Mouse (Mus musculus) hindbrain, embryonic 16.5 days (tissue): ENCODE data around the gene Adh5. TPM values are rescaled to one million over a fixed set of nuclear protein-coding genes. Genes with fewer than 3 reads are reported as not detected.

ENCODE experiments used
- ATAC-seq: fragments of 200-750 bp; cut with Nextera tagmentation; 2 replicates; pipeline ENCODE4 v1.8.0; 2017; ENCODE audit warnings: moderate TSS enrichment, moderate library complexity
- H3K27ac ChIP-seq: fragments of 300-500 bp; sonication (generic); 2 replicates; pipeline ENCODE4 v1.5.1; 2014; ENCODE audit warnings: low read depth, mild to moderate bottlenecking, control low read depth, low read length, moderate library complexity
- H3K27me3 ChIP-seq: fragments of 300-500 bp; sonication (generic); replicated peaks from 2 replicates; pipeline ENCODE4 v1.6.1; 2014; ENCODE audit warnings: low read length; ENCODE audit not compliant: control insufficient read depth, insufficient read depth
- H3K36me3 ChIP-seq: fragments of 300-500 bp; sonication (generic); 2 replicates; pipeline ENCODE4 v1.6.1; 2014; ENCODE audit warnings: mild to moderate bottlenecking, low read length, moderate library complexity, mixed read lengths; ENCODE audit not compliant: control insufficient read depth, insufficient read depth
- H3K4me1 ChIP-seq: fragments of 300-500 bp; sonication (generic); 2 replicates; pipeline ENCODE4 v1.6.1; 2014; ENCODE audit warnings: low read depth, low read length; ENCODE audit not compliant: control insufficient read depth, insufficient read depth
- H3K4me2 ChIP-seq: fragments of 300-500 bp; sonication (generic); 2 replicates; pipeline ENCODE4 v1.6.1; 2014; ENCODE audit warnings: mild to moderate bottlenecking, low read length, control low read depth, moderate library complexity
- H3K4me3 ChIP-seq: fragments of 300-500 bp; sonication (generic); 2 replicates; pipeline ENCODE4 v1.5.1; 2014; ENCODE audit warnings: mild to moderate bottlenecking, low read length, control low read depth, moderate library complexity
- H3K9ac ChIP-seq: fragments of 300-500 bp; sonication (generic); 2 replicates; pipeline ENCODE4 v1.6.1; 2014; ENCODE audit warnings: low read depth, mild to moderate bottlenecking, control low read depth, low read length, moderate library complexity
- H3K9me3 ChIP-seq: fragments of 300-500 bp; sonication (generic); 2 replicates; pipeline ENCODE4 v1.6.1; 2014; ENCODE audit warnings: mild to moderate bottlenecking, low read length, moderate library complexity; ENCODE audit not compliant: control insufficient read depth
- WGBS: fragments of 180-500 bp; shearing (Covaris S2); extraction: QIAGEN DNeasy Blood & Tissue Kit; methylation state at CpG from one replicate; pipeline ENCODE4 v1.1.7; 2014; 5-methylcytosine and 5-hydroxymethylcytosine counted together
- polyA plus RNA-seq: library from polyadenylated mRNA; unstranded; fragments of >200 nt; fragmentation: Nextera tagmentation; extraction: Ambion mirVana; gene quantifications from 2 replicates; pipeline ENCODE4 v1.2.1, GENCODE M21; 2015

Adh5 gene
- polyA plus RNA-seq, 1 experiment from 2014 or later = 190 TPM

- no peak for ATAC-seq
These were observed 51.7 kb downstream of the Adh5 start for GRCm38 (mm10) chr3:138494565-138494964.

GRCm38 (mm10) chr3:138495166-138496145 is 52.6 kb downstream of the Adh5 start:
- Histone ChIP-seq H3K27me3 (no peaks in the 10 kb centered on the region), H3K4me2 (no peak overlapping the region), H3K36me3 (no peaks in the 10 kb centered on the region), H3K9me3 (no peaks in the 10 kb centered on the region), H3K27ac (no peak overlapping the region), H3K9ac (no peak overlapping the region), H3K4me1 (no peaks in the 10 kb centered on the region), H3K4me3 (no peak overlapping the region)
- WGBS = 87% methylated on average over 11 of the region's 11 CpGs
- no peak for ATAC-seq

More at GRCm38 (mm10) chr3:138494565-138494964, 51.7 kb downstream of the Adh5 start:
- Histone ChIP-seq H3K4me2 (no peak overlapping the region), H3K27me3 (no peaks in the 10 kb centered on the region), H3K9ac (no peak overlapping the region), H3K36me3 (no peaks in the 10 kb centered on the region), H3K9me3 (no peaks in the 10 kb centered on the region), H3K4me1 (no peaks in the 10 kb centered on the region), H3K27ac (no peak overlapping the region), H3K4me3 (no peak overlapping the region)
- 55% methylated on average over 1 of the region's 1 CpGs for WGBS

- Histone ChIP-seq H3K4me2 (no peak overlapping the region), H3K36me3 (no peaks in the 10 kb centered on the region), H3K9me3 (no peaks in the 10 kb centered on the region), H3K27ac (no peak overlapping the region), H3K9ac (no peak overlapping the region), H3K27me3 (no peaks in the 10 kb centered on the region), H3K4me3 (no peak overlapping the region), H3K4me1 (no peaks in the 10 kb centered on the region)
- ATAC-seq = no peak
- 74% methylated on average over 4 of the region's 4 CpGs for WGBS
These were observed 55.8 kb downstream of the Adh5 start for GRCm38 (mm10) chr3:138498731-138499130.

GRCm38 (mm10) chr3:138499854-138500740 is 57.2 kb downstream of the Adh5 start:
- no peak overlapping the region for H3K9ac ChIP-seq
- H3K27ac ChIP-seq = no peak overlapping the region
- H3K4me1 ChIP-seq = no peaks in the 10 kb centered on the region
- no peak for ATAC-seq
- no peak overlapping the region for H3K4me3 ChIP-seq
- no peaks in the 10 kb centered on the region for H3K9me3 ChIP-seq
- WGBS = 18% methylated on average over 15 of the region's 15 CpGs
- no peaks in the 10 kb centered on the region for H3K27me3 ChIP-seq
- peak overlapping the region; percentile 22; the same call in 1 of the 2 replicates for H3K4me2 ChIP-seq
- H3K36me3 ChIP-seq = no peaks in the 10 kb centered on the region

- no peak overlapping the region for H3K4me3 ChIP-seq
- WGBS = 88% methylated on average over 11 of the region's 11 CpGs
- no peak overlapping the region for H3K27ac ChIP-seq
- H3K36me3 ChIP-seq = no peaks in the 10 kb centered on the region
- H3K27me3 ChIP-seq = no peaks in the 10 kb centered on the region
- no peaks in the 10 kb centered on the region for H3K9me3 ChIP-seq
- H3K4me2 ChIP-seq = no peak overlapping the region
- no peak overlapping the region for H3K9ac ChIP-seq
- H3K4me1 ChIP-seq = no peaks in the 10 kb centered on the region
- no peak for ATAC-seq
These were observed 60.9 kb downstream of the Adh5 start for GRCm38 (mm10) chr3:138503754-138504153.

Other genes starting within 250 kb of the Adh5 start
- not detected in 2 replicates for gene 4930579F01Rik, start 249.3 kb upstream of the Adh5 start, polyA plus RNA-seq
- 0.91 and 0.96 TPM in 2 replicates for gene Adh7, start 225.3 kb upstream of the Adh5 start, polyA plus RNA-seq
- gene Adh1, start 182.1 kb upstream of the Adh5 start, polyA plus RNA-seq = 1.4 and 1.7 TPM in 2 replicates
- gene Adh6a, start 129.8 kb upstream of the Adh5 start, polyA plus RNA-seq = not detected in 2 replicates
- gene Adh6b, start 101.3 kb upstream of the Adh5 start, polyA plus RNA-seq = 0.17 TPM in 1 of 2 replicates, not detected in the other
- not detected in 2 replicates for gene Adh4, start 27.6 kb upstream of the Adh5 start, polyA plus RNA-seq
- 45.7 and 47.5 TPM in 2 replicates for gene Metap1, start 46.4 kb downstream of the Adh5 start, polyA plus RNA-seq
- gene Eif4e, start 83.1 kb downstream of the Adh5 start, polyA plus RNA-seq = 315 and 352 TPM in 2 replicates